Comparison of ENCODE assay signal across 11 mouse cellular contexts in genomic region chr6:54272556-54273378, GRCm38 (mm10). TPM values are rescaled to one million over a fixed set of nuclear protein-coding genes. Genes with fewer than 3 reads are reported as not detected.
A peak's percentile ranks its signal among the peaks of the same experiment; 100 is the strongest.
DNase-seq lines count a peak whose midpoint lies in the region; ATAC-seq lines count a peak whose summit lies in the region.
"Had no signal": no experiment of that assay in that cellular context is flagged by ENCODE, and none has a peak within 500 bp of the region (broad histone marks: within the 10 kb centered on the region; RNA-seq: fewer than 3 reads in every experiment).

No protein-coding gene starts in this region.

- H3K9ac ChIP-seq in embryonic facial prominence, embryonic 13.5 days: 0 out of 2 replicates have a peak overlapping the region, but pooled peaks have one; percentile 16
- H3K9ac ChIP-seq: liver, embryonic 14.5 days had no signal

- intact Hi-C loops in left cerebral cortex, postnatal 14 days (cut with DNase I): no loop called here

- peaks cover 29% of the 10 kb centered on the region for H3K4me1 ChIP-seq in embryonic facial prominence, embryonic 13.5 days

- ATAC-seq in frontal cortex, adult (ENCODE audit: low TSS enrichment): peak; percentile 65
- ATAC-seq in embryonic facial prominence, embryonic 13.5 days (ENCODE audit: insufficient number of reproducible peaks, insufficient read depth, low FRiP score, low TSS enrichment, low read depth): no peak

- DNase-seq in frontal cortex, postnatal 25 days (ENCODE audit: low spot score in 2 of 2): no peak
- peak; percentile 45 for DNase-seq in left cerebral cortex, adult 11 months (ENCODE audit: low spot score)
- no peak for DNase-seq in left cerebral cortex, adult 9 months (ENCODE audit: low spot score in 2 of 2)
- peak; percentile 24 for DNase-seq in lung, postnatal 36 days
- no peak for DNase-seq in adrenal gland, postnatal 36 days
- no peak for DNase-seq in left cerebral cortex, postnatal 14 days (ENCODE audit: low spot score in 2 of 2)
- DNase-seq: cerebellum, postnatal 36 days; thymus, postnatal 4 days had no signal

- H3K27me3 ChIP-seq in embryonic facial prominence, embryonic 13.5 days: no peaks in the 10 kb centered on the region

- no peak overlapping the region for H3K4me3 ChIP-seq in embryonic facial prominence, embryonic 13.5 days

- peak overlapping the region; percentile 39; the same call in 1 of the 2 replicates for H3K27ac ChIP-seq in embryonic facial prominence, embryonic 13.5 days
- H3K27ac ChIP-seq: liver, embryonic 14.5 days had no signal

- H3K36me3 ChIP-seq in embryonic facial prominence, embryonic 13.5 days: no peaks in the 10 kb centered on the region

- H3K9me3 ChIP-seq in embryonic facial prominence, embryonic 13.5 days: no peaks in the 10 kb centered on the region

- 34% methylated on average over 14 of the region's 14 CpGs for WGBS in embryonic facial prominence, embryonic 13.5 days

- no peak overlapping the region for H3K4me2 ChIP-seq in embryonic facial prominence, embryonic 13.5 days

RNA-seq across cellular contexts. Expression of gene Prr15, which starts 52.9 kb away (rescaled TPM):
- polyA plus RNA-seq in embryonic facial prominence, embryonic 13.5 days (2015; fragmentation: Nextera tagmentation; extraction: Ambion mirVana): 1.3 and 3.6 TPM in 2 replicates
- 1 to 10 TPM; 2.8 to 7.8 TPM for total RNA-seq in adrenal gland, postnatal 36 days (2021)
- total RNA-seq in left cerebral cortex, postnatal 14 days (2021): 1 to 10 TPM; 1.3 to 1.8 TPM

Comparison
In these comparisons a context has a peak if more than half of its experiments do, and no peak if none do; other contexts are left out.
1. DNase-seq: peak in left cerebral cortex, adult 11 months (single experiment) and lung, postnatal 36 days (single experiment); none in frontal cortex, postnatal 25 days (0 of 2), left cerebral cortex, adult 9 months (0 of 2), adrenal gland, postnatal 36 days (0 of 2) and left cerebral cortex, postnatal 14 days (0 of 2).